Mouse (Mus musculus): ENCODE results near the gene Bri3. TPM values are rescaled to one million over a fixed set of nuclear protein-coding genes. Genes with fewer than 3 reads are reported as not detected.
A peak's percentile ranks its signal among the peaks of the same experiment; 100 is the strongest.

The Bri3 gene
- total RNA-seq, 1 experiment from 2014 or later, result 15.3 TPM

- ATAC-seq (replicated peaks in 1 of 2; ENCODE audit: insufficient read depth in 1 of 2, low FRiP score in 2 of 2, low TSS enrichment in 1 of 2, low read depth in 1 of 2, poor library complexity in 2 of 2, severe bottlenecking in 2 of 2), result no peak
Observed at GRCm38 (mm10) chr5:144412781-144413180, 168.5 kb downstream of the Bri3 start.

- no peak for ATAC-seq (replicated peaks in 1 of 2; ENCODE audit: insufficient read depth in 1 of 2, low FRiP score in 2 of 2, low TSS enrichment in 1 of 2, low read depth in 1 of 2, poor library complexity in 2 of 2, severe bottlenecking in 2 of 2)
Observed at GRCm38 (mm10) chr5:144418456-144418855, 174.2 kb downstream of the Bri3 start.

GRCm38 (mm10) chr5:144420001-144420400, 175.8 kb downstream of the Bri3 start:
- no peak for ATAC-seq (replicated peaks in 1 of 2; ENCODE audit: insufficient read depth in 1 of 2, low FRiP score in 2 of 2, low TSS enrichment in 1 of 2, low read depth in 1 of 2, poor library complexity in 2 of 2, severe bottlenecking in 2 of 2)

- ATAC-seq (replicated peaks in 1 of 2; ENCODE audit: insufficient read depth in 1 of 2, low FRiP score in 2 of 2, low TSS enrichment in 1 of 2, low read depth in 1 of 2, poor library complexity in 2 of 2, severe bottlenecking in 2 of 2), result no peak
Observed at GRCm38 (mm10) chr5:144426697-144427096, 182.5 kb downstream of the Bri3 start.

- ATAC-seq (replicated peaks in 1 of 2; ENCODE audit: insufficient read depth in 1 of 2, low FRiP score in 2 of 2, low TSS enrichment in 1 of 2, low read depth in 1 of 2, poor library complexity in 2 of 2, severe bottlenecking in 2 of 2), result no peak
Observed at GRCm38 (mm10) chr5:144427861-144428260, 183.6 kb downstream of the Bri3 start.

GRCm38 (mm10) chr5:144431481-144431880, 187.2 kb downstream of the Bri3 start:
- no peak for ATAC-seq (replicated peaks in 1 of 2; ENCODE audit: insufficient read depth in 1 of 2, low FRiP score in 2 of 2, low TSS enrichment in 1 of 2, low read depth in 1 of 2, poor library complexity in 2 of 2, severe bottlenecking in 2 of 2)

- peak in 1 of 2 experiments; percentile 59; a peak in 2 of 4 replicates for ATAC-seq (replicated peaks in 1 of 2; ENCODE audit: insufficient read depth in 1 of 2, low FRiP score in 2 of 2, low TSS enrichment in 1 of 2, low read depth in 1 of 2, poor library complexity in 2 of 2, severe bottlenecking in 2 of 2)
Observed at GRCm38 (mm10) chr5:144439286-144440040, 195.2 kb downstream of the Bri3 start.

- ATAC-seq (replicated peaks in 1 of 2; ENCODE audit: insufficient read depth in 1 of 2, low FRiP score in 2 of 2, low TSS enrichment in 1 of 2, low read depth in 1 of 2, poor library complexity in 2 of 2, severe bottlenecking in 2 of 2), result no peak
Observed at GRCm38 (mm10) chr5:144441831-144442271, 197.6 kb downstream of the Bri3 start.

GRCm38 (mm10) chr5:144446475-144447225, 202.4 kb downstream of the Bri3 start:
- no peak for ATAC-seq (replicated peaks in 1 of 2; ENCODE audit: insufficient read depth in 1 of 2, low FRiP score in 2 of 2, low TSS enrichment in 1 of 2, low read depth in 1 of 2, poor library complexity in 2 of 2, severe bottlenecking in 2 of 2)

GRCm38 (mm10) chr5:144447226-144447616, 203.0 kb downstream of the Bri3 start:
- no peak for ATAC-seq (replicated peaks in 1 of 2; ENCODE audit: insufficient read depth in 1 of 2, low FRiP score in 2 of 2, low TSS enrichment in 1 of 2, low read depth in 1 of 2, poor library complexity in 2 of 2, severe bottlenecking in 2 of 2)

GRCm38 (mm10) chr5:144447975-144448374, 203.7 kb downstream of the Bri3 start:
- ATAC-seq (replicated peaks in 1 of 2; ENCODE audit: insufficient read depth in 1 of 2, low FRiP score in 2 of 2, low TSS enrichment in 1 of 2, low read depth in 1 of 2, poor library complexity in 2 of 2, severe bottlenecking in 2 of 2), result no peak

GRCm38 (mm10) chr5:144452776-144453455, 208.7 kb downstream of the Bri3 start:
- no peak for ATAC-seq (replicated peaks in 1 of 2; ENCODE audit: insufficient read depth in 1 of 2, low FRiP score in 2 of 2, low TSS enrichment in 1 of 2, low read depth in 1 of 2, poor library complexity in 2 of 2, severe bottlenecking in 2 of 2)

GRCm38 (mm10) chr5:144457623-144458287, 213.5 kb downstream of the Bri3 start:
- ATAC-seq (replicated peaks in 1 of 2; ENCODE audit: insufficient read depth in 1 of 2, low FRiP score in 2 of 2, low TSS enrichment in 1 of 2, low read depth in 1 of 2, poor library complexity in 2 of 2, severe bottlenecking in 2 of 2), result no peak

- no peak for ATAC-seq (replicated peaks in 1 of 2; ENCODE audit: insufficient read depth in 1 of 2, low FRiP score in 2 of 2, low TSS enrichment in 1 of 2, low read depth in 1 of 2, poor library complexity in 2 of 2, severe bottlenecking in 2 of 2)
Observed at GRCm38 (mm10) chr5:144466987-144467386, 222.8 kb downstream of the Bri3 start.

- no peak for ATAC-seq (replicated peaks in 1 of 2; ENCODE audit: insufficient read depth in 1 of 2, low FRiP score in 2 of 2, low TSS enrichment in 1 of 2, low read depth in 1 of 2, poor library complexity in 2 of 2, severe bottlenecking in 2 of 2)
Observed at GRCm38 (mm10) chr5:144473056-144473455, 228.8 kb downstream of the Bri3 start.

GRCm38 (mm10) chr5:144479677-144480171, 235.5 kb downstream of the Bri3 start:
- ATAC-seq (replicated peaks in 1 of 2; ENCODE audit: insufficient read depth in 1 of 2, low FRiP score in 2 of 2, low TSS enrichment in 1 of 2, low read depth in 1 of 2, poor library complexity in 2 of 2, severe bottlenecking in 2 of 2), result no peak

GRCm38 (mm10) chr5:144483659-144484375, 239.6 kb downstream of the Bri3 start:
- ATAC-seq (replicated peaks in 1 of 2; ENCODE audit: insufficient read depth in 1 of 2, low FRiP score in 2 of 2, low TSS enrichment in 1 of 2, low read depth in 1 of 2, poor library complexity in 2 of 2, severe bottlenecking in 2 of 2), result no peak

Data from hematopoietic stem cell, adult 5-6 weeks (primary cell).